Mouse (Mus musculus) layer of hippocampus, postnatal 14 days (tissue): ENCODE results near the gene Znhit3. TPM values are rescaled to one million over a fixed set of nuclear protein-coding genes. Genes with fewer than 3 reads are reported as not detected.
"Not testable (repeated sequence)": the region's sequence is repeated elsewhere in the genome, so short reads cannot be mapped to it uniquely, and the experiment has no call there.

ENCODE experiments used
- DNase-seq, 2 experiments: peaks; one replicate each; pipeline ENCODE4 v3.0.0; 2021 to 2022; ENCODE audit warnings: low spot score in 2 of 2, mixed read lengths in 1 of 2
- microRNA-seq, 2 experiments: library from miRNA; unstranded; fragments of <30 nt; microRNA quantifications; one replicate each; pipeline ENCODE4 v1.2.0; 2021
- total RNA-seq, 2 experiments: library from RNA; stranded (reverse); gene quantifications; 2 replicates each; pipeline ENCODE4 v1.2.3; 2021

The Znhit3 gene
- total RNA-seq, 2 experiments from 2014 or later: 27.0 to 29.6 TPM

- no peak for DNase-seq
These were observed 37.0 kb downstream of the Znhit3 start for GRCm38 (mm10) chr11:84879007-84879771.

- DNase-seq: not testable (repeated sequence)
These were observed 40.1 kb downstream of the Znhit3 start for GRCm38 (mm10) chr11:84876020-84876419.

GRCm38 (mm10) chr11:84873042-84873833 is 42.9 kb downstream of the Znhit3 start:
- no peak for DNase-seq

GRCm38 (mm10) chr11:84871548-84872069 is 44.6 kb downstream of the Znhit3 start:
- no peak for DNase-seq

GRCm38 (mm10) chr11:84871046-84871445 is 45.1 kb downstream of the Znhit3 start:
- no peak for DNase-seq

GRCm38 (mm10) chr11:84870337-84871043 is 45.7 kb downstream of the Znhit3 start, which contains the start of gene Ggnbp2:
Gene Ggnbp2 (minus strand): TSS chr11:84870817.
- DNase-seq: peak; percentile 90 to 94

GRCm38 (mm10) chr11:84869537-84870232 is 46.5 kb downstream of the Znhit3 start:
- DNase-seq: peak; percentile 91 to 93

GRCm38 (mm10) chr11:84868786-84869259 is 47.3 kb downstream of the Znhit3 start:
- DNase-seq: no peak

GRCm38 (mm10) chr11:84867586-84867985 is 48.6 kb downstream of the Znhit3 start:
- no peak for DNase-seq

- DNase-seq: no peak
These were observed 50.9 kb downstream of the Znhit3 start for GRCm38 (mm10) chr11:84865268-84865667.

Small RNA genes within 50 kb of the gene (microRNA-seq; reads per million reads assigned to microRNA genes)
- gene Gm23564: 0 reads per million in 2 experiments

Other genes with a start within 250 kb of the Znhit3 start
- 1 to 10 TPM; 7.1 to 8.0 TPM for gene Mrm1, start 96.9 kb downstream of the Znhit3 start, total RNA-seq
- gene Dhrs11, start 87.4 kb downstream of the Znhit3 start, total RNA-seq: 1 to 10 TPM; 7.1 to 7.4 TPM
- gene Ggnbp2, start 45.5 kb downstream of the Znhit3 start, total RNA-seq: 10 to 100 TPM; 77.0 to 79.0 TPM
- gene Myo19, start 36.2 kb downstream of the Znhit3 start, total RNA-seq: 10 to 100 TPM; 10.1 to 12.2 TPM
- gene Pigw, start 36.1 kb downstream of the Znhit3 start, total RNA-seq: 1 to 10 TPM; 7.3 to 8.7 TPM
- 10 to 100 TPM; 80.0 to 91.7 TPM for gene Car4, start 41.4 kb upstream of the Znhit3 start, total RNA-seq
- gene Usp32, start 223.8 kb upstream of the Znhit3 start, total RNA-seq: 10 to 100 TPM; 76.2 to 86.3 TPM